Mouse (Mus musculus) forebrain, embryonic 16.5 days (tissue): ENCODE measurements around the gene Stk33. TPM values are rescaled to one million over a fixed set of nuclear protein-coding genes. Genes with fewer than 3 reads are reported as not detected.

Experiments used
- polyA plus RNA-seq: library from polyadenylated mRNA; unstranded; fragments of >200 nt; fragmentation: Nextera tagmentation; extraction: Ambion mirVana; gene quantifications from 2 replicates; pipeline ENCODE4 v1.2.1, GENCODE M21; 2015

Stk33 gene
- polyA plus RNA-seq, 1 experiment from 2014 or later = 5.0 TPM

Other genes starting within 250 kb of the Stk33 start
- 0.25 and 0.57 TPM in 2 replicates for gene Trim66, start 69.1 kb upstream of the Stk33 start, polyA plus RNA-seq
- 76.6 and 87.0 TPM in 2 replicates for gene Rpl27a, start 80.1 kb upstream of the Stk33 start, polyA plus RNA-seq